Mouse (Mus musculus) neutrophil, adult 65 days (primary cell): Measurements from ENCODE around the gene Fbxw13. TPM values are rescaled to one million over a fixed set of nuclear protein-coding genes. Genes with fewer than 3 reads are reported as not detected.

Experiments
- total RNA-seq: library from RNA; stranded (reverse); gene quantifications from 2 replicates; pipeline ENCODE4 v1.2.4, GENCODE M21; 2023

Fbxw13 gene
- total RNA-seq: not detected in 2 replicates

GRCm38 (mm10) chr9:109195875-109196274 lies at the start of gene Fbxw13:
Gene Fbxw13 (minus strand): TSS chr9:109195975.

GRCm38 (mm10) chr9:109234654-109235053 lies 38.9 kb upstream of the Fbxw13 start, which contains the start of gene Fbxw20:
Gene Fbxw20 (minus strand): TSS chr9:109234754.

GRCm38 (mm10) chr9:109161941-109162340 lies 33.8 kb downstream of the Fbxw13 start, which contains the start of gene Fbxw21:
Gene Fbxw21 (minus strand): TSS chr9:109162041.

Other genes starting within 250 kb of the Fbxw13 start
- 4.3 and 4.7 TPM in 2 replicates for gene Col7a1, start 242.4 kb downstream of the Fbxw13 start, total RNA-seq
- gene Ucn2, start 210.0 kb downstream of the Fbxw13 start, total RNA-seq: not detected in 2 replicates
- 177 and 195 TPM in 2 replicates for gene Pfkfb4, start 204.2 kb downstream of the Fbxw13 start, total RNA-seq
- 139 and 214 TPM in 2 replicates for gene Shisa5, start 157.4 kb downstream of the Fbxw13 start, total RNA-seq
- gene Trex1, start 136.2 kb downstream of the Fbxw13 start, total RNA-seq: 24.9 and 35.0 TPM in 2 replicates
- gene Atrip, start 121.9 kb downstream of the Fbxw13 start, total RNA-seq: 11.8 and 17.5 TPM in 2 replicates
- gene Ccdc51, start 113.5 kb downstream of the Fbxw13 start, total RNA-seq: 2.9 and 3.1 TPM in 2 replicates
- gene Tma7, start 113.4 kb downstream of the Fbxw13 start, total RNA-seq: 194 and 223 TPM in 2 replicates
- gene Plxnb1, start 100.6 kb downstream of the Fbxw13 start, total RNA-seq: 0.73 TPM in 1 of 2 replicates, not detected in the other
- gene Fbxw21, start 33.9 kb downstream of the Fbxw13 start, total RNA-seq: not detected in 2 replicates
- gene Fbxw20, start 38.8 kb upstream of the Fbxw13 start, total RNA-seq: not detected in 2 replicates
- gene Fbxw14, start 91.7 kb upstream of the Fbxw13 start, total RNA-seq: not detected in 2 replicates
- not detected in 2 replicates for gene Fbxw28, start 143.7 kb upstream of the Fbxw13 start, total RNA-seq
- gene Fbxw22, start 208.3 kb upstream of the Fbxw13 start, total RNA-seq: not detected in 2 replicates